Mouse (Mus musculus) ES-E14 (cell line): Measurements from ENCODE around the gene Naga.

Experiments used
- CHD2 ChIP-seq: IDR thresholded peaks from 2 replicates; pipeline ENCODE4 v1.6.1; 2014; ENCODE audit warnings: mild to moderate bottlenecking, low read depth, low read length, inconsistent platforms
- HCFC1 ChIP-seq: IDR thresholded peaks from 2 replicates; pipeline ENCODE4 v1.6.1; 2012; ENCODE audit warnings: low read length, inconsistent platforms, borderline replicate concordance; ENCODE audit not compliant: insufficient read depth
- MAFK ChIP-seq: IDR thresholded peaks from 2 replicates; pipeline ENCODE4 v1.6.1; 2014; ENCODE audit warnings: mild to moderate bottlenecking, low read depth, low read length, inconsistent platforms; ENCODE audit not compliant: insufficient read depth
- ZC3H11A ChIP-seq: IDR thresholded peaks from 2 replicates; pipeline ENCODE4 v1.6.1; 2012; ENCODE audit warnings: low read depth, mild to moderate bottlenecking, inconsistent platforms, low read length, borderline replicate concordance
- ZNF384 ChIP-seq: IDR thresholded peaks from 2 replicates; pipeline ENCODE4 v1.6.1; 2012; ENCODE audit warnings: low read depth, low read length, inconsistent platforms

- TF ChIP-seq CHD2 = no peak
- no peak for TF ChIP-seq MAFK
- TF ChIP-seq ZNF384 = no peak
- TF ChIP-seq HCFC1 = no peak
- TF ChIP-seq ZC3H11A = no peak
Observed at GRCm38 (mm10) chr15:82280638-82281037, 58.1 kb downstream of the Naga start.
